Mouse (Mus musculus) bone marrow, adult 2 months (tissue): ENCODE measurements around the gene Pde8a.

Experiments used
- CTCF ChIP-seq: fragments of 200-500 bp; IDR thresholded peaks from 2 replicates; pipeline ENCODE4 v1.5.1; 2011; ENCODE audit warnings: low read length, control low read depth; ENCODE audit not compliant: control insufficient read depth, insufficient read depth
- POLR2A ChIP-seq: fragments of 200-500 bp; IDR thresholded peaks from 2 replicates; pipeline ENCODE4 v1.6.1; 2011; ENCODE audit warnings: low read depth, mild to moderate bottlenecking, control low read depth, low read length, borderline replicate concordance; ENCODE audit not compliant: control insufficient read depth

DNA sequence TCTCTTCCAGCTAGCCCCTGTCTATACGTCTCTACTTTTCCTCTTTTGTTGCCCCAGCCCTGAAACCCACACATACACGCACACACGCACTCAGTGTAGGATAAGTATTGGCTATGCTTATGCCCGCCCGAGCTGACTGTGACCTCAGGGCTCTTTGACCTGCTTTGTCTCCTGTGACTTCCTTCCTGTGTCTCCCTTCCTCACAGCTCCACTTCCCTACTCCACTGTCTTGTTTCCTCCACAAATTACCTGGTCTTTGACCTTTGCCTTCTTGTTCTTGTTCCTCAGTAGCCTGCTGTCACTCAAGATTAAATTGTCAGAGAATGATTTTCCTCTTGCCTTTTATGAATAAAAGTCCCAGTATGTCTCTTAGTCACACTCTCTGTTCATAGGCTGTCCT, 90.7 kb downstream of the Pde8a start:
- TF ChIP-seq CTCF (no peak), POLR2A (no peak)
